Mouse (Mus musculus): ENCODE measurements at regions not wholly inside any gene's neighbourhood (a gene's known extent, or its start where the extent isn't known, plus 50 kb on each side); places are given as distances from the start of the nearest gene placed in this dataset.

DNA sequence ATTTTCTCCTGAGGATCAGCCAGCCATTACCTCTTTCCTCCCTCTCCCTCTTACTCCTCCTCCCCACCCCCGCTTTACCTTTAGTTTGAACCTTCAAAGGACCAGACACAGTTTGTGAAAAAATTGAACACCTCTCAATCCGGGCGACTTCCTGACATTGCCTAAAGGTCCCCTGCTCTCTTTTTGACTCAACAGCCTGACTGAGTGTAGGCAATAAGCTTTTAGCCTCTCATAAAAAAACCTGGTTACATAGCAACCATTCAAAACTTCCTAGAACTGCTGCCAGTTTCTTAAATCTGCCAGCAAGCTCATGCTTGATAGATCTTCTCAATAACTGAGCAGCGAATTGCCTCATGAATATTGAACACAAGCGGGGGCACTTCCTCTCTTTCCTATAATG lies 71.7 kb downstream of the Zfp945 start:
- DNase-seq = no peak

DNA sequence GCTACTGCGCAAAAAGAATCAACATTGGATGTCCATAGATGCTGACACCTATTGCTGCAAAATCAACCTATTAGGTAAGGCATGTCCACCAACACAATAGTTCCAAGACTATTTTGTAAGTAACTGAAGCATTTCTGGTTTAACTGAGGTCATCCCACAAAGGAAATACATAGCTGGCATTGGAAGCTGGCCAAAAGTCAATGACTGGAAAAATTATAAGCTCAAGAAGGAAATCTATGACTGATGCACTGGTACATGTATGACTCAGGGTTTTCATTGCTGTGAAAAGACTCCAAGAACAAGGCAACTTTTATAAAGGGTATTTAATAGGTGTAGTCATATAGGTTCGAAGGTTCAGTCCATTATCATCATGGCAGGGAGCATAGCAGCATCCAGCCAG lies 82.5 kb downstream of the Zfp945 start:
- no peak for DNase-seq

DNA sequence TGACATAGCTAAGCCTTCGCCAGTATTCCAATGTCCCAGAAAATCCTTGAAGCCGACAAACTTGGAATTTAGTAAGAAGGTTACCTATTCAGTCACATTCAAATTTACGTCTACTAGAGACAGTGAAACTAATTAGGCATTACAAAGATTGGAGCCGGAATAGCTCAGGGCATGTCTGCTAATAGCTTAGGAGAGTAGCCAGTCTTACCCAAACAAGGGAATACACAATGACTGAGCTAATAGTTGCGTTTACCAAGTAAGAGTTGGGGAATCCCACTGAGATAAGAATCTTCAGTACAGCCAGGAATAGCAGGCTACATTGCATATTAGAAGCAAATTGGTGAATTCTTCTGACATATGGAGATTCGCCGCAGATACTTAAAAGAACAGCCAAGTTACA lies 121.2 kb downstream of the Zfp945 start:
- DNase-seq = no peak

DNA sequence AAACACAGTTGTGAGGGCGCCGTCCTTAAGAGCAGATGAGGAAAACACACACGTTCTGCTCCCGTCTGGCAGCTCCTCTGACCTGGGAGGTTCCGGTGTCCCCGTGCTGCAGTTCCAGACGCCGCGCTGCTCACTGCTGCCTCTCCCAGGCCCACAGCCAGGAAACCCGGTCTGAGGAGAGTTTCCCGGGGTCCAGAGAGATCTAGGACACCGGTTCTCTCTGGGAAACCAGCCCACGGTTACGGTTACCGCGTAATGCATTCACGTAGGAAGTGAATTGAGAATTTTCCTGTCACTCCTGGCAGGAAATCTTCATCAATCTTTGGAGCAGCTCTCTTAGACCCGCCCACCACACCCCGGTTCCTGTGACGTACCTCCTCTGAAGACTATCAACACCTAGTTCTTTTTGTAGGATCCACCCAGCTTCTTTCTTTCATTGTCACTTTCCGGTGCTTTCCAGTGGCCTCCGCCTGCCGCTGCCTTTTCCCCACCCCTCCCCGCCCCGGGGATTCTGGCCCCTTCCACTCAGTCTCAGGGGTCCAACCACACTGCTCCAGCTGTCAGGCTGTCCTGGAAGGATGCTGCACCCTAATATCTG lies 127.3 kb downstream of the Zfp945 start:
- DNase-seq = peak; percentile 49

DNA sequence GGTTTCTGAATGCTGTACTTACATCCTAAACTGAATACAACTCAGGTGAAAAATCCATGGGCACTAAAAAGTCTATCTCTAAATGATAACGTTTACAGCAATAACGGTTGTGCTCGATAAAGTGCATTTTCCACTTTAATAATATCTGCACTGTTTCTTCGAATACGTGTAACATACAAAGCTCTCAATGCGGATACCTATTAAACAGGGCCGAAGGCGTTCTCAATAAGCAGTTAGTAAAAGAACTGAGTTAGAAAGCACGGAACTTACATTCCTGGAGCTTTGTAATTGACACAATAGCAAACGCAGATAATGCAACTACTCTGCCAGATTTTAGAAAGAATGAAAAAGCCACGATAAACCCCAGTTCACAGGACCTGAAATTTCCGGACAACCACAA lies 127.8 kb downstream of the Zfp945 start:
- DNase-seq = no peak

DNA sequence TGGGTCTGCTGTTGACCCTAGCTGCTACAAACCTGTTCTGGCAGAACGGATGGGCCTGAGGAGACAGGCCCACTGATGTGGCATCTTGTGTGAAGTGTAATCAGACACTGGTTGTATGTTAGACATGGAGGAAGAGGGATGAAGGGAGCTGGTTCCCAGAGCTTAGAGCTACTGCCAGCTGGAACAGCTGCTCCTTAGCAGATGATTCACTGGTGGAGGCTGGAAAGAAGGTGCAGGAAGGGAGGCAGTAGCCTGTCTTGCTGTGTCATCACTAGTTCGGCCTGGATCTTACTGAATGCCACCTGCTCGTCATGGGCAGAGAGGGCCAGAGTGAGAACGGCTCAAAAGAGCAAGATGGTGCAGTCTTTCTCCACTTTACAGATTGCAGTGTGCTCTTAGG lies 130.6 kb downstream of the Zfp945 start:
- DNase-seq = no peak

All from kidney, adult 9 months (tissue).